Mouse (Mus musculus): Measurements from ENCODE around the gene Prmt1.

DNA sequence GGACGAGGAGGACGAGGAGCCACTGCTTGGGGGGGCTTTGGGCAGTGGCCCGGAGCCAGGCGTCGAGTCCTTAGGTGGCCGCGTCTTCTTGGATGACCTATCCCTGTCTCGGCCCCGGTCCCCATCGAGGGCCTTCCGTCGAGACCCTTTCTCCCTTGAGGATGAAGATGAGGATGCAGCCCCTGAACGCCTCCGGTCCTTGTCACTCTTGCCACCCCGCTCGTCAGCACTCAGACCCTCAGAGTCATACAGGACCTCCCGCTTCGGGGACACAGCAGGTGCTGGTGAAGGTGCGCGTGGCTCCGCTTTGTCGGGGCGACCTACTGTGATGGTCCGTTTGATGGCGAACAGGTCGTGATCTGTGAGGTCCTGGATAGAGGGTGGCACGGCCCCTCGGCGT is 20.8 kb upstream of the Prmt1 start:
- no peak for TF ChIP-seq USF1 (IDR thresholded peaks at IDR 0.05; ENCODE audit: low read depth)
- no peak for TF ChIP-seq CTCF (IDR thresholded peaks at IDR 0.05; ENCODE audit: control insufficient read depth, insufficient read depth, insufficient read length)
- TF ChIP-seq FOSL1 (IDR thresholded peaks at IDR 0.05; ENCODE audit: insufficient read depth, low read length, poor library complexity, severe bottlenecking), result no peak
- TF ChIP-seq MYOD1 (IDR thresholded peaks at IDR 0.05; ENCODE audit: control insufficient read depth, insufficient read length, low read depth), result no peak
- TF ChIP-seq MAX (IDR thresholded peaks at IDR 0.05), result no peak
- no peak for TF ChIP-seq CEBPB (IDR thresholded peaks at IDR 0.05; ENCODE audit: low read depth)
- TF ChIP-seq MYOG (IDR thresholded peaks at IDR 0.05; ENCODE audit: control insufficient read depth, extremely low read depth, insufficient read length), result no peak

All from C2C12 (cell line).